Comparison of ENCODE assay signal across 13 mouse cellular contexts in genomic region chr14:76857196-76857773, GRCm38 (mm10).
DNase-seq lines count a peak whose midpoint lies in the region; ATAC-seq and TF ChIP-seq lines count a peak whose summit lies in the region.
"Had no signal": no experiment of that assay in that cellular context is flagged by ENCODE, and none has a peak within 500 bp of the region (broad histone marks: within the 10 kb centered on the region; RNA-seq: fewer than 3 reads in every experiment).

No protein-coding gene starts in this region.

- H3K9ac ChIP-seq in kidney, embryonic 15.5 days = no peak overlapping the region
- no peak overlapping the region for H3K9ac ChIP-seq in CH12.LX (ENCODE audit: insufficient read depth, low read depth)
- H3K9ac ChIP-seq in liver, embryonic 15.5 days = no peak overlapping the region
- H3K9ac ChIP-seq: hindbrain, embryonic 14.5 days; liver, embryonic 14.5 days; midbrain, embryonic 12.5 days had no signal

- no peak for TF ChIP-seq RAD21 in CH12.LX (IDR thresholded peaks at IDR 0.05; ENCODE audit: low read depth, low read length)

- no peak overlapping the region for H3K4me3 ChIP-seq in kidney, embryonic 15.5 days (replicated peaks)
- no peak overlapping the region for H3K4me3 ChIP-seq in CH12.LX (replicated peaks in 1 of 3; ENCODE audit: low read depth in 2 of 3, low read length in 2 of 3, poor library complexity in 1 of 3)
- no peak overlapping the region for H3K4me3 ChIP-seq in liver, embryonic 15.5 days (replicated peaks)
- H3K4me3 ChIP-seq: midbrain, embryonic 12.5 days had no signal

- no peak for DNase-seq in kidney, postnatal 36 days
- peak; percentile 18 for DNase-seq in CH12.LX (ENCODE audit: extremely low read depth)
- peak; percentile 30 for DNase-seq in c-Kit-positive CD71-negative TER-119-negative erythroid progenitor cells, embryonic 14.5 days (ENCODE audit: low read depth)
- no peak for DNase-seq in frontal cortex, postnatal 10 days (ENCODE audit: low spot score in 2 of 2)
- DNase-seq in cerebellum, postnatal 4 days (ENCODE audit: low spot score in 2 of 2) = no peak
- DNase-seq: cerebellum, adult 11-12 months; kidney, adult 9 months; layer of hippocampus, adult 9-11 months had no signal

- no peaks in the 10 kb centered on the region for H3K27me3 ChIP-seq in kidney, embryonic 15.5 days
- no peaks in the 10 kb centered on the region for H3K27me3 ChIP-seq in CH12.LX (replicated peaks)
- 0 out of 2 replicates have a peak, but pooled peaks cover 6% of the 10 kb centered on the region for H3K27me3 ChIP-seq in liver, embryonic 15.5 days
- H3K27me3 ChIP-seq: midbrain, embryonic 12.5 days had no signal

- in situ Hi-C loops in CH12.LX (cut with MboI; ENCODE audit: low pct_ligation_motif_present, low pct_unique_long_range_greater_than_20kb, low sequenced_read_pairs) = no loop called here

- no peak for TF ChIP-seq POLR2A in CH12.LX (IDR thresholded peaks at IDR 0.05; ENCODE audit: low read depth, low read length)

- 54% methylated on average over 10 of the region's 10 CpGs for WGBS in kidney, embryonic 15.5 days
- 13% methylated on average over 10 of the region's 10 CpGs for WGBS in liver, embryonic 15.5 days (ENCODE audit: insufficient replicate concordance)

- no peaks in the 10 kb centered on the region for H3K36me3 ChIP-seq in kidney, embryonic 15.5 days
- no peaks in the 10 kb centered on the region for H3K36me3 ChIP-seq in CH12.LX (replicated peaks in 1 of 2; ENCODE audit: control insufficient read depth in 1 of 2, insufficient read depth in 1 of 2, low read length in 1 of 2)
- no peaks in the 10 kb centered on the region for H3K36me3 ChIP-seq in liver, embryonic 15.5 days (replicated peaks)
- H3K36me3 ChIP-seq: midbrain, embryonic 12.5 days had no signal

- no peaks in the 10 kb centered on the region for H3K79me2 ChIP-seq in CH12.LX (replicated peaks; ENCODE audit: control insufficient read depth, extremely low read depth, insufficient read depth, poor library complexity, severe bottlenecking)

- no peaks in the 10 kb centered on the region for H3K9me3 ChIP-seq in kidney, embryonic 15.5 days (replicated peaks)
- no peaks in the 10 kb centered on the region for H3K9me3 ChIP-seq in CH12.LX (replicated peaks; ENCODE audit: low read length)
- H3K9me3 ChIP-seq in liver, embryonic 15.5 days (replicated peaks) = no peaks in the 10 kb centered on the region
- H3K9me3 ChIP-seq: midbrain, embryonic 12.5 days had no signal

- no peak for TF ChIP-seq CTCF in CH12.LX (conservative IDR thresholded peaks at IDR 0.05 in 1 of 2, IDR thresholded peaks at IDR 0.05 in 1 of 2; ENCODE audit: low read depth in 2 of 2, low read length in 2 of 2)

- dilution Hi-C loops in CH12.LX (cut with MboI; ENCODE audit: extremely low pct_ligation_motif_present, extremely low pct_unique_long_range_greater_than_20kb, low sequenced_read_pairs) = no loop called here

- TF ChIP-seq EP300 in CH12.LX (IDR thresholded peaks at IDR 0.05; ENCODE audit: low read length) = no peak

- peaks cover 27% of the 10 kb centered on the region for H3K4me1 ChIP-seq in kidney, embryonic 15.5 days
- peaks cover 3 to 19% of the 10 kb centered on the region in 2 experiments; a peak in 2 of 4 replicates for H3K4me1 ChIP-seq in CH12.LX (ENCODE audit: control insufficient read depth in 1 of 2, insufficient read depth in 2 of 2)
- peaks cover 10% of the 10 kb centered on the region for H3K4me1 ChIP-seq in liver, embryonic 15.5 days (replicated peaks)
- H3K4me1 ChIP-seq: midbrain, embryonic 12.5 days had no signal

- H3K27ac ChIP-seq in kidney, embryonic 15.5 days = 0 out of 2 replicates have a peak overlapping the region, but pooled peaks have one; percentile 1
- H3K27ac ChIP-seq in CH12.LX (ENCODE audit: insufficient read depth, low read depth) = no peak overlapping the region
- no peak overlapping the region for H3K27ac ChIP-seq in liver, embryonic 15.5 days (replicated peaks)
- H3K27ac ChIP-seq: hindbrain, embryonic 14.5 days; liver, embryonic 14.5 days; midbrain, embryonic 12.5 days had no signal

- H3K4me2 ChIP-seq in kidney, embryonic 15.5 days = no peak overlapping the region
- no peak overlapping the region; the same call in 1 of the 2 replicates for H3K4me2 ChIP-seq in CH12.LX (ENCODE audit: insufficient read depth, low read depth, poor library complexity, severe bottlenecking)
- H3K4me2 ChIP-seq in liver, embryonic 15.5 days = 0 out of 2 replicates have a peak overlapping the region, but pooled peaks have one; percentile 3
- H3K4me2 ChIP-seq: hindbrain, embryonic 14.5 days; midbrain, embryonic 12.5 days had no signal

- ATAC-seq in kidney, embryonic 15.5 days (replicated peaks; ENCODE audit: low FRiP score) = no peak
- no peak for ATAC-seq in liver, embryonic 15.5 days (ENCODE audit: insufficient read depth)

TF ChIP-seq in CH12.LX, 34 proteins besides CTCF, POLR2A, EP300 and RAD21:
- no peak for TF ChIP-seq RCOR1 (conservative IDR thresholded peaks at IDR 0.05; ENCODE audit: low read depth, low read length)
- TF ChIP-seq MXI1 (IDR thresholded peaks at IDR 0.05; ENCODE audit: low read depth, low read length) = no peak
- no peak for TF ChIP-seq MAFK (IDR thresholded peaks at IDR 0.05; ENCODE audit: insufficient replicate concordance, low read length)
- no peak for TF ChIP-seq ETS1 (conservative IDR thresholded peaks at IDR 0.05; ENCODE audit: low read depth, low read length)
- no peak for TF ChIP-seq ZKSCAN1 (IDR thresholded peaks at IDR 0.05; ENCODE audit: borderline replicate concordance, low read depth, low read length)
- TF ChIP-seq USF2 (conservative IDR thresholded peaks at IDR 0.05; ENCODE audit: low read depth, low read length) = no peak

Comparison
In these comparisons a context has a peak if more than half of its experiments do, and no peak if none do; other contexts are left out.
1. DNase-seq: peak in CH12.LX (single experiment) and c-Kit-positive CD71-negative TER-119-negative erythroid progenitor cells, embryonic 14.5 days (single experiment); none in kidney, postnatal 36 days (0 of 2), frontal cortex, postnatal 10 days (0 of 2) and cerebellum, postnatal 4 days (0 of 2).